Mouse (Mus musculus) MEL-GATA-1-ER (cell line): ENCODE data around the gene Arg2.

Source experiments
- DNase-seq: peaks from one replicate; pipeline ENCODE4 v3.0.0-alpha.2; 2012; ENCODE audit warnings: low read depth; ENCODE audit errors: extremely low read depth

Gene Arg2

GRCm38 (mm10) chr12:79130299-79131177 is at the start of gene Arg2:
TSS of gene Arg2 (plus strand) at chr12:79130777.
- DNase-seq = no peak

DNA sequence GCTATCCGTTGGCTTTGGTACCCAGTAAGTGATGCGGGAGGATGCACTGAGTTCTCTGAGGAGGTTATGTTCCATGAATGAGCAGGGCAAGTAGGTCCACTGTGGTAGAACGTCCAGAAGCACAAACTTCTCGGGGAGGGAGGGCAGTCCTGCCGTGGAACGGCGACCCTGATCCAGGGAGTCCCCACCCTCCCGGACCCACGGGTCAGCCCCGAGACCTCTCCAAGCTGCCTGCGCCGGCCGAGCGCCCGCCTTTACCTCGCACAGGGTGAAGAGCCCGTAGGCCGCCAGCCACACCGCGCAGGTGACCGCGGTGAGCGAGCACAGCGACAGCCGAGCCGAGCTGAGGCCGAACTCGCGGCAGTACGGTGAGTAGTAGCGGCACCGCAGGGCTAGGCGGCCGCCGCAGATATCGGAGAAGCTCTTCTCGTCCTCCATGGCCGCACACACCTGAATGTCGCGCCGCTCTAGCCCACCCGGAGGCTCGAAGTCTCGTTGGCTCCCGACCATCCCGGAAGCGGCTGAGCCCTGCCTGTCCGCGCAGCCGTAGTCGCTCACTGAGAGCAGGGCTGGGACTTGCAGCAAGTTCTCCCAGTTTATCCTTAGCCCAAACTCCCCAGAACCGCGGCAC is 41.3 kb upstream of the Arg2 start, which contains the start of gene Pigh:
Pigh (minus strand) TSS at position 470 of the 631 bp plus-strand sequence.
- peak; percentile 77 for DNase-seq

DNA sequence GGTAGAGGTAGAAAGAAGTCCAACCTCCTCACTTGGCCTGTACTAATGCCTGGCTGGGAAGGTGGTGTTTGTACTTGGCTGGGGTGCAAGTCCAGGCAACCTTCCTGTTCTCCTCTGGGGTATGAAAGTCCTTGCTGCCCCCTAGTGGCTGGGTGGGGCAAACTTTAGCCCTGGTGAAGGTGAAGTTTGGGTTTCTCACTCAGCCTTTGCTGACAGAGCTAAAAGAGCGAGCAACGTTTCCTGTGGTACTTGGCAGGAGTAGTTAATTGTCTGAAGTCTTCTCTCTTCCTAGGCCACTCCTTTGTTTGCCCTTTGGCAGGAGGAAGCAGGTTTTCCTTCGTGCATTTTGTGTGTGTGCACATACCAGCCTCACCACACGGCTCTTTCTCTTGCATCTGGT is 38.0 kb upstream of the Arg2 start:
- DNase-seq = peak; percentile 42

DNA sequence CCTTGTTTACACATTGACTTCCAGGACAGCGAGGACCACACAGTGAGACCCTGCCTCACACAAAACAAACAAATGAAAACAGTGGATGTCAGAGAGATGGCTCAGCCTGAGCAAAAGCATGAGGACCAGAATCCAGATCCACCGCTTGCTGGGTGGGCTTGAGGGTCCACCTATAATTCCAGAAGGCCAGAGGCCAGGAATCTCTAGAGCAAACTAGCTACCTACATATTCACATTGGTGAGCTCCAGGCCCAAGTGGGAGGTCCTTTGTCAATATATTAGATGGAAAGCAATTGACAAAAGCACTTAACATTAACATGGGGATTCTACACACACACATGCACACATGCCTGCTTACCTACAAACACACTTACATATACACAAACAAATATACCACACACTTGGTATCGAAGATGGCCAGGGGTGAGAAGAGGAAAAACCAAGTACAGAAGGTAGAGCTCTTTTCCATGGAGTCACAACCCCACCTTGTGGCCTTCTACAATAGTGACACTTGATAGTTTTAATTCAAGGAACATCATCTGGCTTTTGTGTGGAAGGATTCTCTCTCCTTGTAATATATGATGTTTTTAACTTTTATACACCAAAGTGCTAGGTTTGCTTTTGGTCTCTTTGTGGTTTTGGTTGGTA is 33.3 kb upstream of the Arg2 start:
- peak; percentile 36 for DNase-seq

GRCm38 (mm10) chr12:79103773-79104172 is 26.8 kb upstream of the Arg2 start:
- no peak for DNase-seq

- DNase-seq = no peak
These were observed 26.0 kb upstream of the Arg2 start for GRCm38 (mm10) chr12:79104544-79104943.

DNA sequence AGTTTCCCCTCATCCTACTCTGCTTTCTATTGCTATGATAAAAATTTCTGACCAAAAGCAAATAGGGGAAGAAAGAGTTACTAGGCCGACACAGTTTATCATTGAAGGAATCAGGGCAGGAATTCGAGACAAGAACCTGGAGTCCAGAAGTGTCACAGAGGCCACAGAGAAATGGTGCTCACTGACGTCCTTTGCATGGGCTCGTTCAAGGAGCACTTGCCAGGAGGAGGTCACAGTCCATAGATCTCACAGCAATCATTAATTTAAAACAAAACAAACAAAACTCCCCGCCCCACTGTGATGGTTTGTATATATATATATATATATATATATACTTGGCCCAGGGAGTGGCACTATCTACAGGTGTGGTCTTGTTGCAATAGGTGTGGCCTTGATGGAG is 25.3 kb upstream of the Arg2 start:
- DNase-seq = no peak

GRCm38 (mm10) chr12:79118991-79119390 is 11.6 kb upstream of the Arg2 start:
- no peak for DNase-seq

- DNase-seq = peak; percentile 22
These were observed 7.8 kb upstream of the Arg2 start for GRCm38 (mm10) chr12:79122820-79123219.

GRCm38 (mm10) chr12:79131178-79131675 is 650 bp downstream of the Arg2 start:
- no peak for DNase-seq

GRCm38 (mm10) chr12:79131706-79132460 is 1.3 kb downstream of the Arg2 start:
- DNase-seq = no peak

- DNase-seq = peak; percentile 21
These were observed 4.1 kb downstream of the Arg2 start for GRCm38 (mm10) chr12:79134676-79135075.

GRCm38 (mm10) chr12:79135105-79135504 is 4.5 kb downstream of the Arg2 start:
- no peak for DNase-seq

GRCm38 (mm10) chr12:79136949-79137348 is 6.4 kb downstream of the Arg2 start:
- DNase-seq = no peak

DNA sequence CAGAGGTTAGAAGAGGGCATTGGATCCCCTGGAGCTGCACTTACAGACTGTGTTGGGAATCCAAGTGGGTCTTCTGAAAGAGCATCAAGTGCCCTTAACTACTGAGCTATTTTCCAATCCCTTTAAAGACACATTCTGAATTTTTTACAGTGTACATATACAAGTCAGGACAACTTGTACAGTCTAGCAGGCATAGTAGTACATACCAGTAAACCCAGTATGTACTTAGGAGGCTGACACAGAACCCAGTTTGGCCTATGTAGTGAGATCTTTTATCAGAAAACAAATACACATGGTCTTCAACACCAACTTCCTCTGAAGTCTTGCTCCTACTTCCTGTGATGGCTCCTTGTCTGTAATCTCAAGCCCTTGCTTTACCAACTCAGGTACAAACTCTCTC is 8.4 kb downstream of the Arg2 start:
- no peak for DNase-seq

GRCm38 (mm10) chr12:79139417-79139816 is 8.8 kb downstream of the Arg2 start:
- DNase-seq = no peak

DNA sequence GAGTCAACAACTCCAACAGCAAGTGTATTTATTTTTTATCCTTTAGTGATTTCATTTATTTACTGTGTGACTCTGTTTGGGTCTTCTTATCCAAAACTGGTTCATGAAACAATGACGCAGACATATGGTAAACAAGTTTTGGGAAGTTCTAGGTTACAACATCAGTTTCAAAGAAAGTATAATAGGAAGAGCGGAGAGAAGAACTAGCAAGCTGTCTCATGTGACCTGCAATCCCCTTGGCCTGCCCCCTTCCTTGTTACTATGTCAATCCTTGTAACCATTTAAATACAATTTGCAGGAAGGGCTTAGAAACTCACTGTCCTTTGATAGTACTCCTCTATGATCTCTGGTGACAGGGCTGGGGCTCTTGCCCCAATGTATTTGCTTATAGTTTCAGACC is 10.2 kb downstream of the Arg2 start:
- no peak for DNase-seq

GRCm38 (mm10) chr12:79141384-79141783 is 10.8 kb downstream of the Arg2 start:
- no peak for DNase-seq

DNA sequence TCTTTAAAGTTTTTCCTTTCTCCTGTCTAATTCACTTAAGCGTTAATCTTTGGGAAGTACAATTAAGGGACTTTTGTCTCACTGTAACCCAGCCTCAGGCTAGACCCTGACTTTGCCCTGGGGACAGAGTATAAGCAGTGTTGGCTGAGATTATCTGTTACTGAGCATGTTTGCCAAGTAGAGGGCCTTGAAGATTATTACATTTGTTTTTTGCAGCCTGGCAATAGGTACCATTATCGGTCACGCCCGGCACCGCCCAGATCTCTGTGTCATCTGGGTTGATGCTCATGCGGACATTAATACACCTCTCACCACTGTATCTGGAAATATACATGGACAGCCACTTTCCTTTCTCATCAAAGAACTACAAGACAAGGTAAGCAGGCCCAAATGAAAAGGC is 19.1 kb downstream of the Arg2 start:
- DNase-seq = no peak

GRCm38 (mm10) chr12:79162876-79163275 is 32.3 kb downstream of the Arg2 start:
- no peak for DNase-seq

- DNase-seq = no peak
These were observed 38.6 kb downstream of the Arg2 start for GRCm38 (mm10) chr12:79169173-79169572.
